Mouse (Mus musculus): ENCODE results near the gene Itprip. TPM values are rescaled to one million over a fixed set of nuclear protein-coding genes. Genes with fewer than 3 reads are reported as not detected.
"Not testable (repeated sequence)": the region's sequence is repeated elsewhere in the genome, so short reads cannot be mapped to it uniquely, and the experiment has no call there.

Gene Itprip
- polyA plus RNA-seq, 2 experiments: 2.0 to 2.2 TPM

DNA sequence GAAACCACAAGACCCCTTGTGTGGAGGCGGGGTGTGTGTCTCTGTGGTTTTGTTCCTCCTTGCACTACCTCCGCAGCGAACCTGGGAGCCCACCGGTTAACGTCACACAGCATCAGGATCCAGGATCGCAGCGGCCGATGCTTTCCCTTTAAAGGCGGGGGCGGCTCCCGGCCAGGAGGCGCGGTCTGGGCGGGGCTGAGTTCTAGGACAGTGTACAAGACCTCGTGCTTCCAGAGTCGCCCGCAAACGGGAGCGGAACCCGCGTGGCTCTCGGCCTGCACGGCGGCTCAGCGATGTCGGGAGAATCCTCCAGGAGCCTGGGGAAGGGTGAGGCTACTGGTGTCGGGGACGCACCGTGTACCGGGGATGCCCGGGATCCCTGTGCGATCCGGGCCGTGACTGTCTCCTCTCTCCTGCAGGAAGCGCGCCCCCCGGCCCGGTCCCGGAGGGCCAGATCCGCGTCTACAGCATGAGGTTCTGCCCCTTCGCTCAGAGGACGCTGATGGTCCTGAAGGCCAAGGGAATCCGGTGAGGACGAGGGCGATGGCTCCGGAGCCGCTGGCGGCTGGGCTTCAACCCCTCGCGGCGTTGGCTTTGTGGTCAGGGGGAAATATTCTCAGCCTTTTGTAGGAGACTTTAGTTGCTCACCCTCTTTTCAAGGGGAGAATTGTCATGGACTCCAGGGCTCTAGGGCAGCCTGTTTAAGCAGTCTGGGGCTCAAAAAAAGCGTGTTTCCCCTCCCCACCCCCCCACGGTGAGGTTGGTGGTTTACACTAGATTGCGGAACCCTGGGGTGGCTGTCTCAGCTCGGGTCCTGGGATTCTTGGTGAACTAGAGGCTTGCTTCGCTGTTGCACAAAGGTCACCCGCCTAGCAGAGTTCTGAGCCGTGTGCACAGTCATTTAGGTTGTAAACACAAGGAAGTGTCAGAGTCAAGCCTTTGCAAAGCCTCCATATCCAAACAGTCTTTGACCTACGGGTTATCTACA, 64.0 kb downstream of the Itprip start, which contains the start of gene Gsto1:
Gsto1 (plus strand) TSS at position 175 of the 988 bp plus-strand sequence.
- no peak within 1 kb of the TSS for H3K27ac ChIP-seq
- peak within 1 kb of the TSS; percentile 72 for H3K4me2 ChIP-seq (ENCODE audit: low read depth)
- peak within 1 kb of the TSS; percentile 32 for H3K9ac ChIP-seq (replicated peaks)
- under 1% methylated on average over 59 of the region's 60 CpGs for WGBS (ENCODE audit: insufficient replicate concordance)
- peak within 1 kb of the TSS; percentile 56 to 58 for H3K4me3 ChIP-seq (ENCODE audit: insufficient read depth in 1 of 2, low read depth in 2 of 2, low read length in 2 of 2)
- no peaks in the 10 kb centered on the region; the same call in 1 of the 2 replicates for H3K36me3 ChIP-seq (replicated peaks; ENCODE audit: control insufficient read depth, insufficient read depth, low read depth)
- TF ChIP-seq EP300 (IDR thresholded peaks at IDR 0.05; ENCODE audit: low read depth) (no peak), CTCF (IDR thresholded peaks at IDR 0.05; ENCODE audit: low read depth) (0 out of 2 replicates have a peak, but pooled peaks have one; percentile 3)
- peaks cover 0 to 9% of the 10 kb centered on the region in 2 experiments; a peak in 2 of 4 replicates for H3K4me1 ChIP-seq (replicated peaks; ENCODE audit: control insufficient read depth in 2 of 2, insufficient read depth in 2 of 2, low read length in 1 of 2)
- no peaks in the 10 kb centered on the region; the same call in 1 of the 2 replicates for H3K27me3 ChIP-seq (ENCODE audit: control insufficient read depth, insufficient read depth, low read length)
- H3K9me3 ChIP-seq (ENCODE audit: control insufficient read depth, low read length): no peaks in the 10 kb centered on the region
- ATAC-seq (ENCODE audit: insufficient read depth) (peak; percentile 86), DNase-seq (ENCODE audit: low read depth in 3 of 3, low spot score in 3 of 3) (peak; percentile 39 to 52 (median 51))

DNA sequence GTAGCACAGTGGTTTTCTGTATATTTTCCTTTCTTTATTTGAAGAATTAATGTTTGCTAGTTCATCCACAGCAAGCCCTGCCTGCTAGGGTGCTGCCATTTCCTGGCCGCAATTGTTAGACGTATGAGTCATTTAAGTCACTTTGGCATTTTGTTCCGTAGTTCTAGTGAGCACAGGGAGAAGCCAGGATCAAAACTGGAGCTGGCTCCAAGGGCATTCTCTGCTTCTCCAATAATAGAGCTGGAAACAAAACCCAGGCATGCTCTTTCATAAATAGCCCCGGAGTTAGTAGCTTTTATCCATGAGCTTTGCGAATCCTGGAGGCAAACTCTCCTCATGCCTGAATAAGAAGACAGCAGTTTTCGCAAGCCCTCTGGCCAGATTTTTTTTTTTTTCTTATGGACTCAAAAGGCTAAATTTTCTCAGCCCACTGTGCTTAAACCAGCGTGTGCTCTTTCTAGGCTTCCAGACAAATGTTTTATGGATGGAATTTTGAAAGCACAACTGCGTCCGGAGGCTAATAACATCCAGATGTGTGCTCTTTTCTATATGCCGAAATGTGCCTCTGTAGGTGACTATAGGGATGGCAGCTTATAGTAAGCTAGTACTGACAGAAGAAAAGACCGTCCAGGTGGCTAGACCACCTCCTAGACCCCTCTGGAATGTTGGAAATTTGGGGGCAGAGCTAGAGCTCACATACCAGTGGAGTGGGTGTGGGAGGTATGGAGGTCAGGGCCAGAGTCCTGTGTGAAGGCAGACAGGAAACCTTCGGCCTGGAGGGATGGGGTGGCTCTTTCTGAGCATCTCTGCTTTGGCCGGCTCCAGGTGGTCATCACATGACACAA, 64.9 kb downstream of the Itprip start:
- Histone ChIP-seq H3K4me2 (ENCODE audit: low read depth) (peak overlapping the region; percentile 72), H3K36me3 (replicated peaks; ENCODE audit: control insufficient read depth, insufficient read depth, low read depth) (no peaks in the 10 kb centered on the region; the same call in 1 of the 2 replicates), H3K9ac (replicated peaks) (no peak overlapping the region), H3K27me3 (ENCODE audit: control insufficient read depth, insufficient read depth, low read length) (no peaks in the 10 kb centered on the region; the same call in 1 of the 2 replicates), H3K27ac (no peak overlapping the region), H3K9me3 (ENCODE audit: control insufficient read depth, low read length) (no peaks in the 10 kb centered on the region), H3K4me1 (replicated peaks; ENCODE audit: control insufficient read depth in 2 of 2, insufficient read depth in 2 of 2, low read length in 1 of 2) (peaks cover 0 to 9% of the 10 kb centered on the region in 2 experiments; a peak in 2 of 4 replicates), H3K4me3 (ENCODE audit: insufficient read depth in 1 of 2, low read depth in 2 of 2, low read length in 2 of 2) (peak overlapping the region; percentile 56 to 58)
- TF ChIP-seq CTCF (IDR thresholded peaks at IDR 0.05; ENCODE audit: low read depth) (0 out of 2 replicates have a peak, but pooled peaks have one; percentile 6), EP300 (IDR thresholded peaks at IDR 0.05; ENCODE audit: low read depth) (no peak)
- whole genome bisulfite sequencing (ENCODE audit: insufficient replicate concordance): 28% methylated on average over 13 of the region's 13 CpGs
- DNase-seq (ENCODE audit: low read depth in 3 of 3, low spot score in 3 of 3) (no peak), ATAC-seq (ENCODE audit: insufficient read depth) (peak; percentile 61)

DNA sequence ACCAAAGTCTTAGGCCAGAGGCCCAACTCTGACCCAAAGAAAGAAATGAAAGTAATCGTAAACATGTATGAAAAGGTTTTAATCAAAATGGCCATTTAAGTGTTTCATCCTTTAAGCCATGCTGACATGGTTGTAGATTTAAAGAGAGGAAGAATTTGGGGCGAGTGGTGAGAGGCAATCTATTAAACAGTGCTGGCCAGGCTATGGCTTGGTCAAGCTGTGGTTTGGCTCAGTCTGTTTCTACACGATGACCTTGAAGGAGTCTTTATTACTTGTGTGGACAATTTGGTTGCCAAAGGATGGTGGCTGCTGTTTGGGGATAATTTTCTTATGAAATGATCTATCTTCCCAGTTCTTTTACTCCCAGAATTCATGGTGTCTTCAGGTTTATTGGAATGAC, 66.0 kb downstream of the Itprip start:
- Histone ChIP-seq H3K4me1 (replicated peaks; ENCODE audit: control insufficient read depth in 2 of 2, insufficient read depth in 2 of 2, low read length in 1 of 2) (peaks cover 0 to 9% of the 10 kb centered on the region in 2 experiments; a peak in 2 of 4 replicates), H3K27ac (no peak overlapping the region), H3K27me3 (ENCODE audit: control insufficient read depth, insufficient read depth, low read length) (no peaks in the 10 kb centered on the region; the same call in 1 of the 2 replicates), H3K36me3 (replicated peaks; ENCODE audit: control insufficient read depth, insufficient read depth, low read depth) (no peaks in the 10 kb centered on the region), H3K9ac (replicated peaks) (no peak overlapping the region), H3K4me3 (ENCODE audit: insufficient read depth in 1 of 2, low read depth in 2 of 2, low read length in 2 of 2) (no peak overlapping the region), H3K9me3 (ENCODE audit: control insufficient read depth, low read length) (no peaks in the 10 kb centered on the region), H3K4me2 (ENCODE audit: low read depth) (no peak overlapping the region)
- WGBS (ENCODE audit: insufficient replicate concordance): 61% methylated on average over 3 of the region's 3 CpGs
- no peak for ATAC-seq (ENCODE audit: insufficient read depth)
- DNase-seq (ENCODE audit: low read depth in 3 of 3, low spot score in 3 of 3): no peak
- TF ChIP-seq EP300 (IDR thresholded peaks at IDR 0.05; ENCODE audit: low read depth) (no peak), CTCF (IDR thresholded peaks at IDR 0.05; ENCODE audit: low read depth) (no peak)

DNA sequence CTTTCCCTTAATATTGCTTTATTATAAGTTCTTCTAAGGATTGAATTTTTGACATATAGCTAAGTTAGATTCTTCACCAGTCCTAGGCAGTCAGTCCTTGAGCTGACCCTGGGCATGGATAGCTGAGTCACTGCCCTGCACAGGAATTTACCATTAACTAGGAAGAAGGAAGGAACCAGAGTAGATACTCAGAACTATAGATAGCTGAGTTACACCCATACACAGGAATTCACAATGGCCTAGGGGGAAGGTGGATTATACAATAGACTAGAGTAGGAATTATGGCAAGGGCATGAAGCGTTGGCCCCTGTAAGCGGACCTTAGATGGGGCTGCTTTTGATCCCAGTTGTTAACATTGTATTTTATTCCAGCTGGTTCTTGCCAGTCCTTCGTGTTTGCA, 67.0 kb downstream of the Itprip start:
- 80% methylated on average over 3 of the region's 3 CpGs for WGBS (ENCODE audit: insufficient replicate concordance)
- not testable (repeated sequence) for H3K4me1 ChIP-seq (replicated peaks; ENCODE audit: control insufficient read depth in 2 of 2, insufficient read depth in 2 of 2, low read length in 1 of 2); DNase-seq (ENCODE audit: low read depth in 3 of 3, low spot score in 3 of 3); H3K9me3 ChIP-seq (ENCODE audit: control insufficient read depth, low read length); H3K36me3 ChIP-seq (replicated peaks; ENCODE audit: control insufficient read depth, insufficient read depth, low read depth); H3K27ac ChIP-seq; H3K9ac ChIP-seq (replicated peaks); ATAC-seq (ENCODE audit: insufficient read depth); H3K4me3 ChIP-seq (ENCODE audit: insufficient read depth in 1 of 2, low read depth in 2 of 2, low read length in 2 of 2); H3K4me2 ChIP-seq (ENCODE audit: low read depth); H3K27me3 ChIP-seq (ENCODE audit: control insufficient read depth, insufficient read depth, low read length)
